Comparison of ENCODE assay signal across 9 mouse cellular contexts in the genomic region with DNA sequence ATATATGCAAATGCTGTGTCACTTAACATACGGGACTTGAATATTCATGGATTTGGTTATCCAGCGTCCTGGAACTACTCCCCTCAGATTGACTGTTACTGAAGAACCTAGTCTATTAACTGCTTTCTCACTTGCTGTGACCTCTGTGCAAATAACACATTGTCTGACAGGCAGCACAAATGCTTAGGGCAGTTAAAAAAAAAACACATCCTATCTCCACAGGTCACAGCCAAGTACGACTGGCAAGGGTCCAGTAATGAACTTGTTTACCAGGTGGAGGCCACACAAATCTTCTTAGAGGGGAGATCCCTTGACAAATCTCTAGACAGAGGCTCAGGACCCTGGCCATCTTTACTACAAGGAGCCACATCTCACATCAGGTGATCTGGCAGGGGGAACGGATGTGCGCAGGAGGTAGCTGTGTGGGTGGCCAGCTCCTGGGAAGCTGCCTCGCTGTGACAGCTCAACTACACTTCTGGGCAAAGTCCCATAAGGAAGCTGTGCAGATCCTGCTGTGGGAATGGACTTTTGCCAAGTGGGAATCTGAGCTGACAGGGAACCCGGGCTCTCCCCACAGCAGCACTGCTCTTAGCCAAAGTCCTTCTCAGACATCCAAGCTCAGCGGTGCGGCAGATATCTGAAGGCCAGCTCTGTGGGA.
A peak's percentile ranks its signal among the peaks of the same experiment; 100 is the strongest.
DNase-seq lines count a peak whose midpoint lies in the region; ATAC-seq lines count a peak whose summit lies in the region.
"Had no signal": no experiment of that assay in that cellular context is flagged by ENCODE, and none has a peak within 500 bp of the region (broad histone marks: within the 10 kb centered on the region; RNA-seq: fewer than 3 reads in every experiment).

No protein-coding gene starts in this region.

- peak; percentile 61 for ATAC-seq in forebrain, embryonic 14.5 days
- peak; percentile 76 for ATAC-seq in kidney, embryonic 16.5 days (ENCODE audit: low FRiP score, low TSS enrichment)
- no peak for ATAC-seq in midbrain, embryonic 11.5 days (ENCODE audit: low FRiP score)

- peak; percentile 73 for DNase-seq in forebrain, embryonic 14.5 days (ENCODE audit: low spot score)
- DNase-seq in forebrain, embryonic 10.5 days (ENCODE audit: extremely low spot score, low spot score): no peak
- DNase-seq in adrenal gland, adult 8-10 months: peak; percentile 25
- peak; percentile 17 to 32 for DNase-seq in gastrocnemius, postnatal 4 days (ENCODE audit: low spot score in 2 of 2)
- peak; percentile 33 for DNase-seq in lung, postnatal 36 days
- DNase-seq in thymus, postnatal 0 days (ENCODE audit: low spot score): no peak
- DNase-seq in midbrain, embryonic 11.5 days (ENCODE audit: low spot score, missing footprints): no peak

- no peak overlapping the region for H3K27ac ChIP-seq in forebrain, embryonic 14.5 days (ENCODE audit: low read depth, low read length)
- H3K27ac ChIP-seq in forebrain, embryonic 10.5 days: no peak overlapping the region
- 0 out of 2 replicates have a peak overlapping the region, but pooled peaks have one; percentile 17 for H3K27ac ChIP-seq in kidney, embryonic 16.5 days (ENCODE audit: low read length)
- H3K27ac ChIP-seq in midbrain, embryonic 11.5 days (ENCODE audit: low read depth, low read length): no peak overlapping the region

- no peak overlapping the region for H3K9ac ChIP-seq in forebrain, embryonic 14.5 days (ENCODE audit: low read length)
- H3K9ac ChIP-seq in kidney, embryonic 16.5 days (replicated peaks; ENCODE audit: low read length): no peak overlapping the region
- H3K9ac ChIP-seq in midbrain, embryonic 11.5 days (ENCODE audit: low read length): no peak overlapping the region

- H3K4me3 ChIP-seq in forebrain, embryonic 14.5 days (ENCODE audit: low read depth, low read length): no peak overlapping the region
- no peak overlapping the region for H3K4me3 ChIP-seq in forebrain, embryonic 10.5 days
- H3K4me3 ChIP-seq in kidney, embryonic 16.5 days (ENCODE audit: low read length): no peak overlapping the region
- no peak overlapping the region for H3K4me3 ChIP-seq in midbrain, embryonic 11.5 days (ENCODE audit: low read depth, low read length)
- H3K4me3 ChIP-seq: megakaryocyte, embryonic 14.5 days had no signal

- no peaks in the 10 kb centered on the region for H3K9me3 ChIP-seq in forebrain, embryonic 14.5 days (replicated peaks; ENCODE audit: control insufficient read depth, low read length)
- H3K9me3 ChIP-seq in forebrain, embryonic 10.5 days: no peaks in the 10 kb centered on the region
- H3K9me3 ChIP-seq in kidney, embryonic 16.5 days (ENCODE audit: low read length): no peaks in the 10 kb centered on the region
- H3K9me3 ChIP-seq in midbrain, embryonic 11.5 days (ENCODE audit: control insufficient read depth, low read length): no peaks in the 10 kb centered on the region
- H3K9me3 ChIP-seq: megakaryocyte, embryonic 14.5 days had no signal

- H3K4me1 ChIP-seq in forebrain, embryonic 14.5 days (ENCODE audit: control insufficient read depth, insufficient read depth, low read length): peaks cover 7% of the 10 kb centered on the region
- H3K4me1 ChIP-seq in forebrain, embryonic 10.5 days: no peaks in the 10 kb centered on the region
- peaks cover 3% of the 10 kb centered on the region; the same call in 1 of the 2 replicates for H3K4me1 ChIP-seq in kidney, embryonic 16.5 days (ENCODE audit: insufficient read depth, low read length)
- H3K4me1 ChIP-seq in midbrain, embryonic 11.5 days (ENCODE audit: control insufficient read depth, insufficient read depth, low read length): no peaks in the 10 kb centered on the region
- H3K4me1 ChIP-seq: megakaryocyte, embryonic 14.5 days had no signal

- H3K27me3 ChIP-seq in forebrain, embryonic 14.5 days (replicated peaks; ENCODE audit: control insufficient read depth, insufficient read depth, low read length): no peaks in the 10 kb centered on the region
- H3K27me3 ChIP-seq in forebrain, embryonic 10.5 days (ENCODE audit: poor library complexity, severe bottlenecking): no peaks in the 10 kb centered on the region
- H3K27me3 ChIP-seq in kidney, embryonic 16.5 days (ENCODE audit: insufficient read depth, low read length): no peaks in the 10 kb centered on the region
- H3K27me3 ChIP-seq in midbrain, embryonic 11.5 days (ENCODE audit: control insufficient read depth, insufficient read depth, low read length): no peaks in the 10 kb centered on the region
- H3K27me3 ChIP-seq: megakaryocyte, embryonic 14.5 days had no signal

- no peak overlapping the region for H3K4me2 ChIP-seq in forebrain, embryonic 14.5 days (ENCODE audit: low read length)
- H3K4me2 ChIP-seq in kidney, embryonic 16.5 days (replicated peaks; ENCODE audit: low read depth, low read length): no peak overlapping the region
- no peak overlapping the region for H3K4me2 ChIP-seq in midbrain, embryonic 11.5 days

- H3K36me3 ChIP-seq in forebrain, embryonic 14.5 days (ENCODE audit: control insufficient read depth, insufficient read depth, low read length): no peaks in the 10 kb centered on the region
- no peaks in the 10 kb centered on the region for H3K36me3 ChIP-seq in forebrain, embryonic 10.5 days (replicated peaks)
- H3K36me3 ChIP-seq in kidney, embryonic 16.5 days (ENCODE audit: insufficient read depth, low read length): no peaks in the 10 kb centered on the region
- no peaks in the 10 kb centered on the region for H3K36me3 ChIP-seq in midbrain, embryonic 11.5 days (ENCODE audit: control insufficient read depth, insufficient read depth, low read length)

- 49% methylated on average over 9 of the region's 9 CpGs for WGBS in forebrain, embryonic 14.5 days
- 88% methylated on average over 9 of the region's 9 CpGs for WGBS in forebrain, embryonic 10.5 days
- 33% methylated on average over 9 of the region's 9 CpGs for WGBS in kidney, embryonic 16.5 days
- WGBS in midbrain, embryonic 11.5 days: 84% methylated on average over 9 of the region's 9 CpGs

Comparison
In these comparisons a context has a peak if more than half of its experiments do, and no peak if none do; other contexts are left out.
1. DNase-seq: peak in forebrain, embryonic 14.5 days (single experiment), adrenal gland, adult 8-10 months (single experiment), gastrocnemius, postnatal 4 days (2 of 2) and lung, postnatal 36 days (single experiment); none in forebrain, embryonic 10.5 days (single experiment), thymus, postnatal 0 days (single experiment) and midbrain, embryonic 11.5 days (single experiment).